In the genomic region with DNA sequence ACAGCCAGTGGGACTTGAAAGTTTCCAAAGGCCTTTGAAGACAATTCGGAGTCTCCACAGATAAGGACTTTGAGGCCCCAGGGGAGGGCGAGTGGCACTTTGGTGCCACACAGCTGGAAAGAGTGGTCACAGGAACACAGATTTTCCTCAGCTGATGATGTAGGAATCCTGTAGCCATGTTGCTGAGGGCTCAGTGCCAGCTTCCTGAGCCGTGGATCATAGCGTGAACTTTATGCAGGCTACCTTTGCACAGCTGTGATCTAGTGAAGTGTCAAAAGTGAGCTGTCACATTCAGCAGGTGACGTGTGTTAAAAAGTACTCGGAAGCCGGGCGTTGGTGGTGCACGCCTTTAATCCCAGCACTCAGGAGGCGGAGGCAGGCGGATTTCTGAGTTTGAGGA, we compare ENCODE assay signal across 13 mouse cellular contexts. TPM values are rescaled to one million over a fixed set of nuclear protein-coding genes. Genes with fewer than 3 reads are reported as not detected.
A peak's percentile ranks its signal among the peaks of the same experiment; 100 is the strongest.
DNase-seq lines count a peak whose midpoint lies in the region; ATAC-seq and TF ChIP-seq lines count a peak whose summit lies in the region.
"Had no signal": no experiment of that assay in that cellular context is flagged by ENCODE, and none has a peak within 500 bp of the region (broad histone marks: within the 10 kb centered on the region; RNA-seq: fewer than 3 reads in every experiment).

No protein-coding gene starts in this region.

- TF ChIP-seq POLR2A in kidney, adult 2 months (IDR thresholded peaks at IDR 0.05; ENCODE audit: low read depth, low read length), result no peak

- H3K4me3 ChIP-seq in forebrain, postnatal 0 days (ENCODE audit: low read depth, low read length), result no peak overlapping the region
- H3K4me3 ChIP-seq in forebrain, embryonic 12.5 days (replicated peaks), result no peak overlapping the region
- no peak overlapping the region for H3K4me3 ChIP-seq in kidney, adult 2 months (ENCODE audit: insufficient read depth, low read depth, low read length)
- H3K4me3 ChIP-seq in lung, embryonic 14.5 days (ENCODE audit: low read depth, low read length), result no peak overlapping the region
- no peak overlapping the region for H3K4me3 ChIP-seq in stomach, postnatal 0 days (ENCODE audit: low read depth, low read length)
- H3K4me3 ChIP-seq: forebrain, embryonic 15.5 days; layer of hippocampus, adult 2 months had no signal

- no peak for DNase-seq in forebrain, postnatal 0 days
- peak; percentile 75 for DNase-seq in kidney, adult 2 months
- no peak for DNase-seq in kidney, adult 11 months
- DNase-seq in lung, embryonic 14.5 days, result no peak
- no peak for DNase-seq in lung, postnatal 25 days (ENCODE audit: low spot score)
- no peak for DNase-seq in stomach, postnatal 0 days (ENCODE audit: low spot score)
- no peak for DNase-seq in neural tube, embryonic 10.5 days (ENCODE audit: extremely low spot score, low spot score)
- DNase-seq: lung, adult 2 months; thymus, postnatal 14 days had no signal

- no peak overlapping the region for H3K4me2 ChIP-seq in forebrain, postnatal 0 days (ENCODE audit: low read depth)
- H3K4me2 ChIP-seq in forebrain, embryonic 12.5 days, result no peak overlapping the region
- no peak overlapping the region for H3K4me2 ChIP-seq in lung, embryonic 14.5 days
- H3K4me2 ChIP-seq in stomach, postnatal 0 days (replicated peaks; ENCODE audit: low read depth), result no peak overlapping the region
- H3K4me2 ChIP-seq: forebrain, embryonic 15.5 days had no signal

- no peak for ATAC-seq in forebrain, postnatal 0 days
- no peak for ATAC-seq in forebrain, embryonic 12.5 days (ENCODE audit: low FRiP score)
- no peak for ATAC-seq in lung, embryonic 14.5 days (ENCODE audit: insufficient read depth)
- peak; percentile 51; the same call in 1 of the 2 replicates for ATAC-seq in stomach, postnatal 0 days (ENCODE audit: low FRiP score, low TSS enrichment)
- ATAC-seq: forebrain, embryonic 15.5 days had no signal

- 86% methylated on average over 11 of the region's 11 CpGs for WGBS in forebrain, postnatal 0 days
- WGBS in forebrain, embryonic 12.5 days, result 90% methylated on average over 11 of the region's 11 CpGs
- WGBS in kidney, adult 2 months, result 59% methylated on average over 11 of the region's 11 CpGs
- 63% methylated on average over 11 of the region's 11 CpGs for WGBS in lung, embryonic 14.5 days
- WGBS in stomach, postnatal 0 days, result 61% methylated on average over 11 of the region's 11 CpGs

- no peaks in the 10 kb centered on the region for H3K27me3 ChIP-seq in forebrain, postnatal 0 days (ENCODE audit: insufficient read depth, low read length)
- no peaks in the 10 kb centered on the region for H3K27me3 ChIP-seq in forebrain, embryonic 12.5 days
- H3K27me3 ChIP-seq in kidney, adult 2 months (replicated peaks; ENCODE audit: control insufficient read depth, insufficient read depth, low read length), result no peaks in the 10 kb centered on the region
- no peaks in the 10 kb centered on the region for H3K27me3 ChIP-seq in lung, embryonic 14.5 days (ENCODE audit: insufficient read depth, low read length)
- no peaks in the 10 kb centered on the region for H3K27me3 ChIP-seq in stomach, postnatal 0 days (ENCODE audit: control insufficient read depth, insufficient read depth, low read length)
- H3K27me3 ChIP-seq: CH12.LX; forebrain, embryonic 15.5 days had no signal

- TF ChIP-seq CTCF in forebrain, postnatal 0 days (IDR thresholded peaks at IDR 0.05; ENCODE audit: low read depth), result no peak
- TF ChIP-seq CTCF in kidney, adult 2 months (conservative IDR thresholded peaks at IDR 0.05; ENCODE audit: insufficient read depth, insufficient read length, low read depth, low read length), result no peak
- TF ChIP-seq CTCF in lung, embryonic 14.5 days (IDR thresholded peaks at IDR 0.05; ENCODE audit: low read depth), result no peak
- no peak for TF ChIP-seq CTCF in stomach, postnatal 0 days (IDR thresholded peaks at IDR 0.05; ENCODE audit: low read depth)

- no peaks in the 10 kb centered on the region for H3K9me3 ChIP-seq in forebrain, postnatal 0 days (ENCODE audit: low read length)
- H3K9me3 ChIP-seq in forebrain, embryonic 12.5 days, result no peaks in the 10 kb centered on the region
- no peaks in the 10 kb centered on the region for H3K9me3 ChIP-seq in lung, embryonic 14.5 days (ENCODE audit: low read depth, low read length)
- H3K9me3 ChIP-seq in stomach, postnatal 0 days (ENCODE audit: control insufficient read depth, low read length), result no peaks in the 10 kb centered on the region
- H3K9me3 ChIP-seq: forebrain, embryonic 15.5 days had no signal

- H3K4me1 ChIP-seq in forebrain, postnatal 0 days (ENCODE audit: insufficient read depth), result no peaks in the 10 kb centered on the region
- peaks cover 12% of the 10 kb centered on the region; the same call in 1 of the 2 replicates for H3K4me1 ChIP-seq in forebrain, embryonic 12.5 days
- peaks cover 24% of the 10 kb centered on the region for H3K4me1 ChIP-seq in kidney, adult 2 months (ENCODE audit: control insufficient read depth, insufficient read depth, low read length)
- H3K4me1 ChIP-seq in lung, embryonic 14.5 days (ENCODE audit: insufficient read depth), result no peaks in the 10 kb centered on the region; the same call in 1 of the 2 replicates
- H3K4me1 ChIP-seq in stomach, postnatal 0 days (replicated peaks; ENCODE audit: control insufficient read depth, insufficient read depth), result 0 out of 2 replicates have a peak, but pooled peaks cover 4% of the 10 kb centered on the region

- H3K9ac ChIP-seq in forebrain, postnatal 0 days, result no peak overlapping the region
- H3K9ac ChIP-seq in forebrain, embryonic 12.5 days, result no peak overlapping the region
- H3K9ac ChIP-seq in lung, embryonic 14.5 days, result no peak overlapping the region
- no peak overlapping the region for H3K9ac ChIP-seq in stomach, postnatal 0 days (ENCODE audit: low read length)
- H3K9ac ChIP-seq: forebrain, embryonic 15.5 days had no signal

- no peak for TF ChIP-seq EP300 in stomach, postnatal 0 days (optimal IDR thresholded peaks at IDR 0.05)

- peak overlapping the region; percentile 1; the same call in 1 of the 2 replicates for H3K27ac ChIP-seq in forebrain, postnatal 0 days (ENCODE audit: low read depth, low read length)
- H3K27ac ChIP-seq in forebrain, embryonic 12.5 days, result no peak overlapping the region
- H3K27ac ChIP-seq in kidney, adult 2 months (ENCODE audit: insufficient read depth, low read depth, low read length), result no peak overlapping the region
- H3K27ac ChIP-seq in lung, embryonic 14.5 days (ENCODE audit: low read depth), result 0 out of 2 replicates have a peak overlapping the region, but pooled peaks have one; percentile 12
- H3K27ac ChIP-seq in stomach, postnatal 0 days (replicated peaks), result peak overlapping the region; percentile 35; the same call in 1 of the 2 replicates
- H3K27ac ChIP-seq: forebrain, embryonic 15.5 days had no signal

- H3K36me3 ChIP-seq in forebrain, postnatal 0 days (ENCODE audit: insufficient read depth), result peaks cover 29% of the 10 kb centered on the region
- H3K36me3 ChIP-seq in forebrain, embryonic 12.5 days (replicated peaks), result peaks cover 41% of the 10 kb centered on the region
- no peaks in the 10 kb centered on the region for H3K36me3 ChIP-seq in kidney, adult 2 months (ENCODE audit: control insufficient read depth, insufficient read depth, low read length)
- peaks cover 34% of the 10 kb centered on the region; the same call in 1 of the 2 replicates for H3K36me3 ChIP-seq in lung, embryonic 14.5 days (ENCODE audit: insufficient read depth)
- H3K36me3 ChIP-seq in stomach, postnatal 0 days (ENCODE audit: control insufficient read depth, insufficient read depth, low read length), result no peaks in the 10 kb centered on the region; the same call in 1 of the 2 replicates

RNA-seq across cellular contexts. Expression of a gene that starts 15.4 kb away (rescaled TPM):
- 32.7 and 41.0 TPM in 2 replicates for total RNA-seq in forebrain, postnatal 0 days (2014; rRNA removed)
- polyA plus RNA-seq in forebrain, postnatal 0 days (2015; fragmentation: Nextera tagmentation; extraction: Ambion mirVana), result 36.0 and 38.5 TPM in 2 replicates
- 39.8 and 47.2 TPM in 2 replicates for polyA plus RNA-seq in forebrain, embryonic 12.5 days (2016; fragmentation: Nextera tagmentation; extraction: Ambion mirVana)
- 52.4 and 66.1 TPM in 2 replicates for polyA plus RNA-seq in kidney, adult 2 months (2012; rRNA removed)
- 19.7 and 24.5 TPM in 2 replicates for polyA plus RNA-seq in lung, embryonic 14.5 days (2014; fragmentation: Nextera tagmentation; extraction: Ambion mirVana)
- 27.7 and 33.1 TPM in 2 replicates for polyA plus RNA-seq in stomach, postnatal 0 days (2015; fragmentation: Nextera tagmentation; extraction: Ambion mirVana)

RNA-seq across cellular contexts. Expression of a gene that starts 16.0 kb away (rescaled TPM):
- 137 and 186 TPM in 2 replicates for total RNA-seq in forebrain, postnatal 0 days (2014; rRNA removed)
- 103 and 106 TPM in 2 replicates for polyA plus RNA-seq in forebrain, postnatal 0 days (2015; fragmentation: Nextera tagmentation; extraction: Ambion mirVana)
- polyA plus RNA-seq in forebrain, embryonic 12.5 days (2016; fragmentation: Nextera tagmentation; extraction: Ambion mirVana), result 99.9 and 105 TPM in 2 replicates
- polyA plus RNA-seq in kidney, adult 2 months (2012; rRNA removed), result 131 and 141 TPM in 2 replicates
- 125 and 127 TPM in 2 replicates for polyA plus RNA-seq in lung, embryonic 14.5 days (2014; fragmentation: Nextera tagmentation; extraction: Ambion mirVana)
- polyA plus RNA-seq in stomach, postnatal 0 days (2015; fragmentation: Nextera tagmentation; extraction: Ambion mirVana), result 64.2 and 65.5 TPM in 2 replicates

Comparison
In these comparisons a context has a peak if more than half of its experiments do, and no peak if none do; other contexts are left out.
1. H3K27ac ChIP-seq: peak in forebrain, postnatal 0 days (single experiment), lung, embryonic 14.5 days (single experiment) and stomach, postnatal 0 days (single experiment); none in forebrain, embryonic 12.5 days (single experiment) and kidney, adult 2 months (single experiment).